Mouse (Mus musculus) liver, embryonic 12.5 days (tissue): Measurements from ENCODE around the gene Fgf18. TPM values are rescaled to one million over a fixed set of nuclear protein-coding genes. Genes with fewer than 3 reads are reported as not detected.

Source experiments
- ATAC-seq: fragments of 200-750 bp; cut with Nextera tagmentation; 2 replicates; pipeline ENCODE4 v1.8.0; 2017; ENCODE audit warnings: moderate number of reproducible peaks, mild to moderate bottlenecking, moderate library complexity
- H3K27ac ChIP-seq: fragments of 300-500 bp; sonication (generic); 2 replicates; pipeline ENCODE4 v1.5.1; 2016; ENCODE audit warnings: mild to moderate bottlenecking
- H3K27me3 ChIP-seq: fragments of 300-500 bp; sonication (generic); replicated peaks from 2 replicates; pipeline ENCODE4 v1.6.1; 2016; ENCODE audit warnings: mild to moderate bottlenecking, moderate library complexity
- H3K36me3 ChIP-seq: fragments of 300-500 bp; sonication (generic); 2 replicates; pipeline ENCODE4 v1.6.1; 2016; ENCODE audit warnings: mild to moderate bottlenecking, moderate library complexity
- H3K4me1 ChIP-seq: fragments of 300-500 bp; sonication (generic); 2 replicates; pipeline ENCODE4 v1.6.1; 2016
- H3K4me2 ChIP-seq: fragments of 300-500 bp; sonication (generic); 2 replicates; pipeline ENCODE4 v1.6.1; 2016; ENCODE audit warnings: mild to moderate bottlenecking, moderate library complexity
- H3K4me3 ChIP-seq: fragments of 300-500 bp; sonication (generic); 2 replicates; pipeline ENCODE4 v1.5.1; 2016; ENCODE audit warnings: mild to moderate bottlenecking, moderate library complexity
- H3K9ac ChIP-seq: fragments of 300-500 bp; sonication (generic); 2 replicates; pipeline ENCODE4 v1.6.1; 2016; ENCODE audit warnings: mild to moderate bottlenecking, moderate library complexity
- H3K9me3 ChIP-seq: fragments of 300-500 bp; sonication (generic); replicated peaks from 2 replicates; pipeline ENCODE4 v1.6.1; 2016; ENCODE audit warnings: mild to moderate bottlenecking, moderate library complexity
- WGBS: fragments of 180-500 bp; shearing (Covaris S2); methylation state at CpG from one replicate; pipeline ENCODE4 v1.1.7; 2016; ENCODE audit not compliant: insufficient replicate concordance; 5-methylcytosine and 5-hydroxymethylcytosine counted together
- polyA plus RNA-seq: library from polyadenylated mRNA; unstranded; fragments of >200 nt; fragmentation: Nextera tagmentation; extraction: Ambion mirVana; gene quantifications from 2 replicates; pipeline ENCODE4 v1.2.1, GENCODE M21; 2016

The Fgf18 gene
- polyA plus RNA-seq, 1 experiment from 2014 or later, result 0.44 TPM

DNA sequence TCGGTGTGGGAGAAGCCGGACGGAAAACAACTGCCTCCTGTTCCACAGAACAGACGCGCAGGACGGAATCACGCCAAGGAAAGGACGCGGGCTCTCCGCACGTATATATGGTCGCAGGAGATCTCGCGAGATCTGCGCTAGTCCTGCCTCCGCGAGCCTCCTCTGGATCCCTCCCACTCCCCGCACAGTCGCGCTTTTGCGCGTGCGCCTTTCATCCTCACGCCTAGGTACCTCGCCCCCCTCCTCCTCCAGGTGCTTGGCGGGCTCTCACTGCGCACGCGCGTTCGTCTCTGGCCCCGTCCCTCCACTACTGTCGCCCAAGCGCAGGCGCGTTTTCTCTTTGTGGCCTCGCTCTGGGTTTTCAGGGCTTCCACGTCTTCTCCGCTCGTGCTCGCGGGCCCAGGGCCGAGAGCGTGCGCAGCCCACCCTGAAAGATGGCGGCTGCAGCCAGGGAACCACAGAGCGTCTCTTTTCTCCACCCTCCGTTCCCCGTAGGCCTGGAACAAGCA lies 15.9 kb upstream of the Fgf18 start, which contains the start of gene Npm1:
TSS of gene Npm1 (minus strand) at position 209 of the 509 bp plus-strand sequence.
- Histone ChIP-seq H3K4me1 (peaks cover 34% of the 10 kb centered on the region), H3K4me2 (peak within 1 kb of the TSS; percentile 90), H3K27me3 (peaks cover 9% of the 10 kb centered on the region), H3K27ac (peak within 1 kb of the TSS; percentile 92), H3K36me3 (peaks cover 34% of the 10 kb centered on the region), H3K9ac (peak within 1 kb of the TSS; percentile 87), H3K4me3 (peak within 1 kb of the TSS; percentile 76), H3K9me3 (no peaks in the 10 kb centered on the region)
- peak; percentile 95 for ATAC-seq
- WGBS, result 3% methylated on average over 49 of the region's 49 CpGs

DNA sequence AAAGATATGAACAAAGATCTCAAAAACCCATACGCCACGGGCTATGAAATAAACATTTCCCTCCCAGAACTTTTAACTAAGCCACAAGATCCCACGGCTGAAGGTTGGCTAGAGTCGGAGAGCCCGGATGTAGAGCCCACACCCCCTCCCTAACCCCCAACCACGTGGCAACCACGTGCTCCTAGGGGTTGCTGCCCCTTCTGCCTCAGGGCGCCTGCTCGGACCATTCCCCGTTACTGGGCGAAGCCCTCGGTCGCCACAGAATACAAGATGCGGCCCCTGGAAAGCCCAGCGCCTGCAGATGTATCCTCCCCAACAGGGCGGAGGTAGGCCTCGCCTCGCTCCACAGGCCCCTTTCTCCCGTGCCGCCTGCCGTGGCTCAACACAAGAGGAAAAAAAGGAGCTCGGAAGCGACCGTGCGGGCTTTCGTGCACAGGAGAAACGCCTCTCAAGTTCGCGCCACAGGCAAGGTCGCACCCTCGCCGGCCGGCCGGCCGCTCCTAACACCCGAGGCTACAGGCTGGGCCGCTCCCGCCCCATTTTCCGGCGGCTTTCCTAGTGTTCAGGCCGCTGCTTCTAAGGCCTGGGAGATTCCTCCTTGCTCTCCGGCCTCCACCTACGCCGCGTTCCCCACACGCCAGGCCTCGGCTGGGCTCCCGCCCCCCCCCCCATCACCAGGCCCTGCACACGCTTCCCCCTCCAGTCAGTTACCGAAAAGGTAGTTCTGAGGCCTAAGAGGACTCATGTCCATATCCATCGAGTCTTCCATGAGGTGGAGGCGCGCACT lies 15.2 kb upstream of the Fgf18 start:
- peaks cover 36% of the 10 kb centered on the region for H3K4me1 ChIP-seq
- peak overlapping the region; percentile 90 for H3K4me2 ChIP-seq
- peak overlapping the region; percentile 76 for H3K4me3 ChIP-seq
- H3K27ac ChIP-seq, result peak overlapping the region; percentile 92
- peak; percentile 48 for ATAC-seq
- H3K9ac ChIP-seq, result peak overlapping the region; percentile 87
- H3K9me3 ChIP-seq, result no peaks in the 10 kb centered on the region
- H3K27me3 ChIP-seq, result peaks cover 4% of the 10 kb centered on the region
- WGBS, result 2% methylated on average over 49 of the region's 53 CpGs
- peaks cover 41% of the 10 kb centered on the region for H3K36me3 ChIP-seq

DNA sequence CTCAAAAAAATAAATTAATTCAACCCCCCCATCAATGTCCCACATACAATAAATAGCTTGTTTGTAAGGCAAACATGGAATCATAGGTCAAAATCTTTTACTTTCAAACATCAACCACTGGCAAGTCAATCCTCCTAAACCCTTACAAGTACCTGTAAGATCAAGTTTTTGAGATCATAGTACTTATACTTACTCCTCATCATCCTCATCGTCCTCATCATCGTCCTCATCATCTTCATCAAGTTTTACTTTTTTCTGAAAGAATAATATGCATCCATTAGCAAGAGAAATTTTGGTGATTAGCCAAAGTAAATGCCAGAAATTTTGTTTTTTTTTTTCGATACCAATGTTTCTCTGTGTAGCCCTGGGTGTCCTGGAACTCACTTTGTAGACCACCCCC lies 12.5 kb upstream of the Fgf18 start:
- Histone ChIP-seq H3K27me3 (no peaks in the 10 kb centered on the region), H3K9me3 (no peaks in the 10 kb centered on the region), H3K4me1 (peaks cover 36% of the 10 kb centered on the region), H3K36me3 (peaks cover 65% of the 10 kb centered on the region), H3K4me2 (peak overlapping the region; percentile 90; the same call in 1 of the 2 replicates), H3K4me3 (0 out of 2 replicates have a peak overlapping the region, but pooled peaks have one; percentile 76), H3K9ac (no peak overlapping the region), H3K27ac (no peak overlapping the region)
- no peak for ATAC-seq
- 80% methylated on average over 3 of the region's 3 CpGs for WGBS

DNA sequence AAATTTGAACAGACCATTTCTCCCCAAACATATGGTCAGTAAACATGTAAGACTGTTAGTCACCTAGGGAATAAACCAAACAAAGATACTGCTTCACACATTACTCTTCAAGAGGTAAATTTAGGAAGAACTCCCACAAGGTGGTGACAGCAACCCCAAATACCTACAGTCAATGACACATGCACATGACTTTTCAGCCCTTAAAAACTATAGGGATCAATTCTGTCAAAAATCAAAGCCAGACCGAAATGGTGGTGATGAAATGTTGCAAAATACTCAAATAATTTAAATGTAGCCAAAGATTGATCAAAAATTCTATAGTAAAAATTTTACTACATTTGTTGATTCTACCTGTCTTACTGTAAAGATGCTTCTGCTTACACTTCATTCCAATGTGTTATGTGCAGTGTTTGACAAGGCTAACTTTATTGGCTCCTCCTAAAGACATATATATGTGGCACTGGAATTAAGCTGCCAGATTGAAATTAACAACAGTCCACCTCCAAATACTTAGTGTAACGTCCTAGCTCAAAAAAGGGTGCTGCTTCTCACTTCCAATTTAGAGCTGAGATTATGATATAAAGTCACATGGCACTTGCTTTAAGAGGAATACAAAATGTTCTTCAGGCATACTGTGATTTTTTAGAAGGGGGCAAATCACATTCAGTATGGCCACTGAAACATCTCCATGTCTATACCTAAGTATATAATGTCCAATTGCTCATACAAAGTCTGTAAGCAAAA lies 10.4 kb upstream of the Fgf18 start:
- no peak overlapping the region for H3K4me3 ChIP-seq
- H3K9me3 ChIP-seq, result no peaks in the 10 kb centered on the region
- H3K27me3 ChIP-seq, result no peaks in the 10 kb centered on the region
- WGBS, result 69% methylated on average over 2 of the region's 2 CpGs
- H3K27ac ChIP-seq, result no peak overlapping the region
- H3K4me2 ChIP-seq, result no peak overlapping the region
- 0 out of 2 replicates have a peak overlapping the region, but pooled peaks have one; percentile 7 for H3K9ac ChIP-seq
- H3K4me1 ChIP-seq, result peaks cover 27% of the 10 kb centered on the region
- peaks cover 85% of the 10 kb centered on the region for H3K36me3 ChIP-seq
- no peak for ATAC-seq

DNA sequence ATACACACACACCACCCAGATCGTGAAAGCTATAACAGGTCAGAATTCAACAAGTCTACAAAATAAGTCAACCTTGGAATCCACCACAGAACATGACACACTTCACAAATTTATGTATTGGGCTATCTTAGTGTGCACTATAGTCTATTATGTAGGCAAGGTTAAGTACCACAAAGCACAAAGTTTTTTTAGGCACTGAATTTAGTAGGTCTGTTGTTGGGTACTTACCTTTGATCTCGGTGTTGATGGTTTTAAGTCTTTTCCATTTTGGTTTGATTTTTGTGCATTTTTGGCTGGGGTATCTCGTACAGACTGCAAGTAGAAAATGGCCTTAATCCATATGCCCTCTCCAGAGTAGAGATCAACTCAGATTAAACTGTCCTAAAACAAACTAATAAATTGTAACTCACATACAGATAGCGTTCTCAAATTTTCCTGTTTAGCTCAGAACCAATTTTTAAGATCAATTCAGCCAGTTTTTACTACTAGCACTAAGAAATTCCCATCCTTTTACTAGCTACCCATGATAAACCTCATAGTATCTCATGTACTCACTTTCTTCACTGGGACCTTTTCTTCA lies 9.3 kb upstream of the Fgf18 start:
- H3K36me3 ChIP-seq, result peaks cover 96% of the 10 kb centered on the region
- H3K4me2 ChIP-seq, result no peak overlapping the region
- H3K4me3 ChIP-seq, result no peak overlapping the region
- H3K27me3 ChIP-seq, result no peaks in the 10 kb centered on the region
- ATAC-seq, result no peak
- no peak overlapping the region for H3K27ac ChIP-seq
- WGBS, result 80% methylated on average over 4 of the region's 4 CpGs
- peaks cover 27% of the 10 kb centered on the region for H3K4me1 ChIP-seq
- H3K9me3 ChIP-seq, result no peaks in the 10 kb centered on the region
- H3K9ac ChIP-seq, result no peak overlapping the region

DNA sequence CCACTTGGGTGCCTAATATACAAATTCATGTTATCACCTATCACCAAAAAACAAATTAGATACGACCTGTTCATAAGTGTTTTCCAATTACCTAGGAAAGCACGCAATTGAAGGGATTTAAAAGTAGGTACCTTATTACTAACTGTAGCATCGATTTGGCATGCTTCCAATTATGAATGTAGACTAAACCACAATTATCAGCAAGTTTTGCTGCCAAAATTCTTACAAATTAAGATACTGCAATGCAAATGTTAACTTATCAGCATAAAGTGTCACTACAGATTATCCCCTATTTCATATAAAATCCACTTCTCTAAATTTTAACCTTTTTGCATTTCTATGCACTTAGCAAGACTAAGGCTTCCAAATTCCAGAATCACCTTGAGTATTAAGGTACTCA lies 7.3 kb upstream of the Fgf18 start:
- Histone ChIP-seq H3K27me3 (0 out of 2 replicates have a peak, but pooled peaks cover 2% of the 10 kb centered on the region), H3K4me2 (no peak overlapping the region), H3K4me1 (peaks cover 7% of the 10 kb centered on the region), H3K9ac (no peak overlapping the region), H3K36me3 (peaks cover 95% of the 10 kb centered on the region), H3K9me3 (no peaks in the 10 kb centered on the region), H3K4me3 (no peak overlapping the region), H3K27ac (no peak overlapping the region)
- 81% methylated on average over 3 of the region's 3 CpGs for WGBS
- ATAC-seq, result no peak

DNA sequence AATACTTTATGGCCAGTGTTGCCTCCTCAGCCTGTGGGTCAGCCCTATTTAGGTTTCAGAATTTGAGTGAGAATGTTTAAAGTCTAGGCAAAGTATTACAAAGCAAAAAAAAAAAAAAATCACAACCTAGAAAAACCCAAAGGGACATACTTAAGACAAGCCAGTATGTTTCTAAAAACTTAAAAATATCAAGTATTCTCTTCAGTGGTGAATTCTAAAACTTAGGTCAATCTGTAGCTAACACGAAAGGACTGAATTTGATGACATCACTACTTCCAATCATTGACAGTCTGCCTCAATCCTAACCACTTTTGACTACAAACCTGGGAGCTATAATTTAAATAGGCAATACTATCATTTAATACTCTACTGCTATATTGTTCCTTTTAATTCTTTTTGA lies 5.8 kb upstream of the Fgf18 start:
- peaks cover 85% of the 10 kb centered on the region for H3K36me3 ChIP-seq
- H3K4me1 ChIP-seq, result peaks cover 9% of the 10 kb centered on the region
- ATAC-seq, result no peak
- H3K27ac ChIP-seq, result no peak overlapping the region
- H3K4me3 ChIP-seq, result no peak overlapping the region
- H3K4me2 ChIP-seq, result no peak overlapping the region
- peaks cover 14% of the 10 kb centered on the region for H3K27me3 ChIP-seq
- no peak overlapping the region for H3K9ac ChIP-seq
- no peaks in the 10 kb centered on the region for H3K9me3 ChIP-seq
- 77% methylated on average over 1 of the region's 1 CpGs for WGBS

DNA sequence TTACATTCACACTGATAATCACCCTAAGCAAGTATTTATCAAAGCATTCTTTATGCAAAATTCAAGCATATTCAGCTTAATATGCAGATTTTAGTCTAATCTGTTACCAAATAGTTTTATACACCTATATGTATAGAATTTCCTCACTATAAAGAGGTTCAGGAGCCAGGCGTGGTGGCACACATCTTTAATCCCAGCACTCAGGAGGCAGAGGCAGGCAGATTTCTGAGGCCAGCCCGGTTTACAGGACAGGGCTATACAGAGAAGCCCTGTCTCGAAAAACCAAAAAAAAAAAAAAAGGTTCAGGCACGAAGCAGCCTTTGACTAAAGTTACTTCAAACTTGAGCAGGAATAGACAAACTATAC lies 4.6 kb upstream of the Fgf18 start:
- H3K27ac ChIP-seq, result no peak overlapping the region
- no peak overlapping the region for H3K4me3 ChIP-seq
- H3K9me3 ChIP-seq, result no peaks in the 10 kb centered on the region
- peaks cover 27% of the 10 kb centered on the region for H3K27me3 ChIP-seq
- H3K9ac ChIP-seq, result no peak overlapping the region
- 64% methylated on average over 4 of the region's 4 CpGs for WGBS
- no peak for ATAC-seq
- peaks cover 18% of the 10 kb centered on the region for H3K4me1 ChIP-seq
- peaks cover 74% of the 10 kb centered on the region for H3K36me3 ChIP-seq
- H3K4me2 ChIP-seq, result no peak overlapping the region

DNA sequence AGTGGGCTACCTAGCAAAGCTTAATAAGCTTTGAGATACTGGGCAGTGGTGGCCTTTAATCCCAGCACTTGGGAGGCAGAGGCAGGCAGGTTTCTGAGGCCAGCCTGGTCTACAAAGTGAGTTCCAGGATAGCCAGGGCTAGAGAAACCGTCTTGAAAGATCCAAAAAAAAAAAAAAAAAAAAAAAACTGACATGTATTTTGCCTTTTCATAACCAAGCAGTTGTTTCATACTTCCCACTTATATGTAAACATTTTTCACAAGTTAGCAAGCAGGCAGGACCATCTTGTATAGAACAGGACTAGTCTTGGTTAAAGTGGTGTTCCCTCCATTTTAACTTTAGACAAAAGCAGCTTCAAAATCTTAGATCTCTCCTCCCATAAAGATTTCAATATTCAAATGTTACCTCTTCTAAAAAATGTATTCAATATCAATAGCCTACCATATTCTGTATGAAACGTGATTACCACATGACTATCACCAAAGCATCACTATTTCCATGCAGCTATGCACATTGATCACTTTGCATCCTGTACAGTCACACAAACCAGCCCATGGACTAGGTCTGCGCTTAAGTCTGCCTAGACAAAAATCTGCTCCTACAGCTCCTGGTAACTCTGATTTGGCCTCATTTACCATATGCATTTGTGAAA lies 4.1 kb upstream of the Fgf18 start:
- Histone ChIP-seq H3K9me3 (no peaks in the 10 kb centered on the region), H3K4me1 (peaks cover 18% of the 10 kb centered on the region), H3K4me2 (no peak overlapping the region), H3K27me3 (peaks cover 32% of the 10 kb centered on the region), H3K4me3 (no peak overlapping the region), H3K9ac (no peak overlapping the region), H3K27ac (no peak overlapping the region), H3K36me3 (peaks cover 69% of the 10 kb centered on the region)
- ATAC-seq, result no peak
- 47% methylated on average over 3 of the region's 3 CpGs for WGBS

DNA sequence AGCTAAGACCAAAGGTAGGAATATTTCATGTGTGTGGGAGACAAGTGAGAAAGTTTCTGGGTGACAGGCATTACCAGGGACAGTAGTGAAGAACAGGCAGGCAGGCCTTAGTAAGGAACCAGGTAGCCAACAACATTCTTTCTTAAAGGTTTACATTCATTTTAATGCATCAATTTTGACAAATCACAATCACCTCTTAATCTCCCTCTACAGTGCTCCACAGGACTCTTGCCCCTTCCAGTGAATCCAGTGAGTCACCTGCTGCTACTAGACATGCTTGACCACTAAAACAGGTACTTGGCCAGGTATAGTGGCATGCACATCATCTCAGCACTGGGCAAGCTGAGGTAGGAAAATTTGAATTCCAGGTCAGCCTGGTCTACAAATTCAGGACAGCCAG lies 3.2 kb upstream of the Fgf18 start:
- no peak for ATAC-seq
- Histone ChIP-seq H3K4me1 (peaks cover 18% of the 10 kb centered on the region), H3K4me3 (no peak overlapping the region), H3K9me3 (no peaks in the 10 kb centered on the region), H3K9ac (no peak overlapping the region), H3K4me2 (no peak overlapping the region), H3K36me3 (peaks cover 62% of the 10 kb centered on the region), H3K27ac (no peak overlapping the region), H3K27me3 (peaks cover 41% of the 10 kb centered on the region)

DNA sequence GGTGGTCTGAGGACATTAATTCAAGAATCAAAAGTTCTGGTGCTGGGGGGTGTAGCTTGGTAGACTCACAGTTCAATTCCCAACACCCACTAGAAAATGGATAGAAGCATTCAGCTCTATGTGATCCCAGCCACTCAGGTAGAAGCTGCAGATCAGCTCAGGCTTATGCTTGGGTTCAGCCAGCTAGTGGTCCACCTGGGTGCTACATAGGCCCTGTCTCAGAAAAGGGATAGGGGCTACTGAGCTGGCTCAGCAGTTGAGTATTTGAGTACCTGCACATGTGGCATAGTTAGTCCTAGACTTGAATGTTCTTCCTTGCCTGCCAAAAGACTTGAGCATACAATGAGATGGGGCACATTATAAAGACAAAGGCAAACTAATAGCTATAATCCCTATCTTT lies 2.3 kb upstream of the Fgf18 start:
- Histone ChIP-seq H3K36me3 (peaks cover 52% of the 10 kb centered on the region), H3K4me3 (no peak overlapping the region)

More for the DNA sequence above, 2.3 kb upstream of the Fgf18 start:
- ATAC-seq, result peak; percentile 18; the same call in 1 of the 2 replicates
- Histone ChIP-seq H3K9ac (no peak overlapping the region), H3K27ac (no peak overlapping the region), H3K4me2 (no peak overlapping the region), H3K27me3 (peaks cover 50% of the 10 kb centered on the region), H3K9me3 (no peaks in the 10 kb centered on the region), H3K4me1 (peaks cover 18% of the 10 kb centered on the region)
